Mouse (Mus musculus): ENCODE measurements around the gene 1300017J02Rik.

The 1300017J02Rik gene

GRCm38 (mm10) chr9:103229037-103229867, 75.6 kb downstream of the 1300017J02Rik start:
- in situ Hi-C loops (cut with MboI; ENCODE audit: low pct_unique_long_range_greater_than_20kb in 1 of 2, low sequenced_read_pairs in 2 of 2, unreplicated experiment in 1 of 2) = loop anchor here (5.0 to 10.0 kb wide), 2 partner anchors 63 to 76 kb away; partner anchors contain the start of genes 1300017J02Rik (in 1 of the 2) and Topbp1 (in 1 of the 2)

GRCm38 (mm10) chr9:103228370-103229003, 76.4 kb downstream of the 1300017J02Rik start:
- in situ Hi-C loops (cut with MboI; ENCODE audit: low pct_unique_long_range_greater_than_20kb in 1 of 2, low sequenced_read_pairs in 2 of 2, unreplicated experiment in 1 of 2) = loop anchor here (5.0 to 10.0 kb wide), 2 partner anchors 64 to 76 kb away; partner anchors contain the start of genes 1300017J02Rik (in 1 of the 2) and Topbp1 (in 1 of the 2)

DNA sequence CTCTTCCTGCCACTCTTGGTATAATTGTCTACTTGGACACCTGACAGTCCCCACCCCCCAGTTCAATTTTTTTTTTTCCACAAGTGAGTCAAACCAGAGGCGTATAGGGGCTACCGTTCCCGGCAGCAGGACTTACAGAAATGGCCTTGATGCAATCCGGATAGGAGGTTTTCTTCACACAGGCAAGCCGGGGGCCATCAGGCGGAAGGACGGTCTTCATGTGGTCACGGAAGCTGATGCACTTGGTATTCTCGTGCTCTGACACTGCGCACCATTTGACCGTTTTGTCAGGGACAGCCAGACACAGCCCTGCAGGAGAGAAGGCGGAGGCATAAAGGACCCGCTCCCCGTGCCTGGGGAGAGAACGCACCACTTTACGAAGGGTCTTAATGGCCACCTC, 77.1 kb downstream of the 1300017J02Rik start:
- in situ Hi-C loops (cut with MboI; ENCODE audit: low pct_unique_long_range_greater_than_20kb in 1 of 2, low sequenced_read_pairs in 2 of 2, unreplicated experiment in 1 of 2) = loop anchor here (5.0 to 10.0 kb wide), 2 partner anchors 65 to 77 kb away; partner anchors contain the start of genes 1300017J02Rik (in 1 of the 2) and Topbp1 (in 1 of the 2)

DNA sequence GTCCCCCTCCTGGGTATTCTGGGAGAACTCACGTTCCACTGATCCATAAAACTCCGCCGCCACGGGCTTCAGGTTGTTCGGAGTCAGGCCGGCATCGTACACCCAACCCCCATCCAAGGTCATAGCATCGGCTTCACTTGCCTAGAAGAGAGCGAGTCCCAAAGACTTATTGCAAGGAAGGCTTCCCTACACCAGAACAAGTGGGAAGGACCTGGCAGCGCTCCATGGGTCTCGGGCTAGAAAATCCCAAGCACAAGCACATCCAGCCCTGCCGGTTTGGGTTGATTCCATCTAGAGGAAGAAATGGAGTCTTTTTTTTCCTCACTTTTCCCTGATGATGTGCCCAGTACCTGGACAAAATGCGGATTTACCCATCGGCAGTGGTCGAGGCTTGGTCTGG, 78.1 kb downstream of the 1300017J02Rik start:
- in situ Hi-C loops (cut with MboI; ENCODE audit: low pct_unique_long_range_greater_than_20kb in 1 of 2, low sequenced_read_pairs in 2 of 2, unreplicated experiment in 1 of 2) = loop anchor here (5.0 to 10.0 kb wide), 2 partner anchors 65 to 78 kb away; partner anchors contain the start of genes 1300017J02Rik (in 1 of the 2) and Topbp1 (in 1 of the 2)

DNA sequence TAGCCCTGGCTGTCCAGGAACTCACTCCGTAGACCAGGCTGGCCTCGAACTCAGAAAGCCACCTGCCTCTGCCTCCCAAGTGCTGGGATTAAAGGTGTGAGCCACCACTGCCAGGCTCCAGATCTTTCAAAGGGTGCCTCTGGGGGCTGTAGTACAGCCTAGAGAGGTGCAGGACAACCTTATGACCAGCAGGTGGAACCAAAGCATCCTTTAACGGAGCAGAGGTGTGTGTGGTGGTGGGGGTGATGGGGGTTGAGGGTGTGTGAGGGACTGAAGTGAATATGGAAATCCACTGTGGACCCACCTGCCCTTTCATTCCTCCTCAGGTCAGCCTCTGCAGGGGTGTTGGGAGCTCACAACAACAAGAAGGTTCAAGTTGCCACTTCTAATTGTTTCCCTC, 79.4 kb downstream of the 1300017J02Rik start:
- in situ Hi-C loops (cut with MboI; ENCODE audit: low pct_unique_long_range_greater_than_20kb in 1 of 2, low sequenced_read_pairs in 2 of 2, unreplicated experiment in 1 of 2) = loop anchor here (5.0 to 10.0 kb wide), 2 partner anchors 67 to 79 kb away; partner anchors contain the start of genes 1300017J02Rik (in 1 of the 2) and Topbp1 (in 1 of the 2)

- in situ Hi-C loops (cut with MboI; ENCODE audit: low pct_unique_long_range_greater_than_20kb in 1 of 2, low sequenced_read_pairs in 2 of 2, unreplicated experiment in 1 of 2) = loop anchor here (5.0 to 10.0 kb wide), 2 partner anchors 68 to 80 kb away; partner anchors contain the start of genes 1300017J02Rik (in 1 of the 2) and Topbp1 (in 1 of the 2)
Observed at GRCm38 (mm10) chr9:103224721-103225120, 80.2 kb downstream of the 1300017J02Rik start.

GRCm38 (mm10) chr9:103214281-103214680, 90.6 kb downstream of the 1300017J02Rik start:
- in situ Hi-C loops (cut with MboI; ENCODE audit: low pct_unique_long_range_greater_than_20kb in 1 of 2, low sequenced_read_pairs in 2 of 2, unreplicated experiment in 1 of 2) = no loop called here

DNA sequence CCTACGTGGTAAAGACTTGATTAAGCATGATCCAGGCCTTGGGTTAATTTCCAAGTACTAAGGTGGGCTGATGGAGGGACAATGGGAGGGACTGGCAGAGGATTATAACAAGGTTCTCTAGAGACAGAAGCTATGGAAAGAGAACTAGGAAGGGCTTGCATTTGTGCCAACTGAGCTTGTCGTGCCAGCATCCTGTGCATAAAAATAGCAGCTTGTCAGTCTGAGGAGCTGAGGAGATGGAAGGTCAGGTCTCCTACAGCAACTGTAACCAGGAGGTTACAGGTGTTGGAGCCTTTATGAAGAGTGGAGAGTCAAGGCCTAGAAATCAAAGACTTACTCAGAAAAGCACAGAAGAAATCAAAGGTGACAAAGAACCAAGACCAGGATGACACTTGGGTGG, 91.3 kb downstream of the 1300017J02Rik start:
- in situ Hi-C loops (cut with MboI; ENCODE audit: low pct_unique_long_range_greater_than_20kb in 1 of 2, low sequenced_read_pairs in 2 of 2, unreplicated experiment in 1 of 2) = no loop called here

- in situ Hi-C loops (cut with MboI; ENCODE audit: low pct_unique_long_range_greater_than_20kb in 1 of 2, low sequenced_read_pairs in 2 of 2, unreplicated experiment in 1 of 2) = no loop called here
Observed at GRCm38 (mm10) chr9:103212654-103213420, 92.0 kb downstream of the 1300017J02Rik start.

DNA sequence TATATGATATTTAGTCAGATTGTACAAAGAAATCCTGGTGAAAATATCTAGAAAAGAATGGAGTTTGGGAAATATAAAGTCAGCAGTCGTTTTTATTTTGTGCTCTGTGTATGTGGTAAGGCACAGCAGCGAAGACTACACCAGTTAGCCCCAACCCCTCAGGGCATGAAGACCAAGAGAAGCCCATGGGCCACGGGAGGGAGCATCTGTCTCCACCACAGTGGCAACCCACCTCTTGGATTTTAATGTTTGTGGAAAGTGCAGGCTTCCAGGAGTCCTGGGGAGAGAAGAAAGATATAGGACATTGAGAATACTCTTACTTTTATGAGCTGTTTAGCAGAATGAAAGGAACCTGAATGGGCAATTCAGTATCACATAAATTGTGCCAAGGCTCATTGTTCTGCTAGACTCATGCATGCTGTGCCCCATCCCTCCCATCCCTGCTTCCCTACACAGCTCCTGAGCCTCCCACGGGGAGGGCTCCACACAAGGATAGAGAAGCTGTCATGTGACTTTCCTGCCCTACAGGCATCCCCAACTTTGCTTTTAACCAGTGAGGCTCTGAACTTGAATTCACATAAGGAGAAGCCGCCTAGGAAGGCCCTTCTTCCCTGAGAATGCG, 96.0 kb downstream of the 1300017J02Rik start:
- in situ Hi-C loops (cut with MboI; ENCODE audit: low pct_unique_long_range_greater_than_20kb in 1 of 2, low sequenced_read_pairs in 2 of 2, unreplicated experiment in 1 of 2) = no loop called here

DNA sequence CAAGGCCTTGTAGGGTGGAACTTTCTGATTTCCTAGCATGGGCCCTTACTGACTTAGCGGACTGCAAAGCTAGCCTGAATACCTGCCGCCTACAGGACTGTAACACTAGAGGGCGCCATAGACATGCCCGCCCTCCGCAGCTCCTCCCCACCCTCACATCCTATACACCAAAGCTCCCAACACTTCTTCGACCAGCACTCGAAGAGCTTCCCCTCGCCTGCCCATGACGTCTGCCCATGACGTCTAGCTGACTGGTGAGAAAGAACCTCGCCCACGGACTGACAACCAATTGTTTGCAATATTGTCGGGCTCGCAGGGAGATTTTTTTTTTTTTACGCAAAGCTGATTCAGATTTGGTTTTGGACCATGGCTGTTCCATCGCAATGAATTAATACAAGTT, 97.0 kb downstream of the 1300017J02Rik start:
- in situ Hi-C loops (cut with MboI; ENCODE audit: low pct_unique_long_range_greater_than_20kb in 1 of 2, low sequenced_read_pairs in 2 of 2, unreplicated experiment in 1 of 2) = no loop called here

- in situ Hi-C loops (cut with MboI; ENCODE audit: low pct_unique_long_range_greater_than_20kb in 1 of 2, low sequenced_read_pairs in 2 of 2, unreplicated experiment in 1 of 2) = no loop called here
Observed at GRCm38 (mm10) chr9:103205786-103206185, 99.1 kb downstream of the 1300017J02Rik start.

GRCm38 (mm10) chr9:103201561-103202260, 103.2 kb downstream of the 1300017J02Rik start, which contains the start of gene Srprb:
TSS of gene Srprb (minus strand) at chr9:103202137.
- in situ Hi-C loops (cut with MboI; ENCODE audit: low pct_unique_long_range_greater_than_20kb in 1 of 2, low sequenced_read_pairs in 2 of 2, unreplicated experiment in 1 of 2) = no loop called here
